Mouse (Mus musculus) erythroblast, adult 5-6 weeks (primary cell): ENCODE measurements at regions not wholly inside any gene's neighbourhood (a gene's known extent, or its start where the extent isn't known, plus 50 kb on each side); places are given as distances from the start of the nearest gene placed in this dataset.

Source experiments
- ATAC-seq: replicated peaks from 2 replicates; pipeline ENCODE4 v1.8.0; 2016; ENCODE audit warnings: moderate number of reproducible peaks, mild to moderate bottlenecking, moderate TSS enrichment, inconsistent platforms; ENCODE audit not compliant: poor library complexity, low FRiP score, severe bottlenecking

DNA sequence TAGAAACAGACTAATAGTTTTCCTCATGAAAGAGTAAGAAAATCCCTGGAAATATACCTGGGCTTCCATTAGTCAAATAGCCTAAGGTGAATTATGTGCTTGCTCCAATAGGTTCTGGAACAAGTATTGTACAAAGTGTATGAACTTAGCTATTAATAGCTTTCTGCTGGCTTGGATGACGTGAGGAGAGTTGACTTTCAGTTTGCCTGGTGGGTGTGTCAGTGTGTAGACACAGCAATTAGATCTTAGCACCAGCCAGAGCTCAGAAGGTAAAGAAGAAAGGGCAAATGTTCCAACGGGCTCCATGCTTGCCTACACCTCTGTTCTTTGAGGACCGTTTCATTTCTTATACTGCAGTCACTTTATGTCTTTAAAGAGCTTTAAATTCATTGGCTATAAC, 654.8 kb upstream of the Mef2c start:
- no peak for ATAC-seq

DNA sequence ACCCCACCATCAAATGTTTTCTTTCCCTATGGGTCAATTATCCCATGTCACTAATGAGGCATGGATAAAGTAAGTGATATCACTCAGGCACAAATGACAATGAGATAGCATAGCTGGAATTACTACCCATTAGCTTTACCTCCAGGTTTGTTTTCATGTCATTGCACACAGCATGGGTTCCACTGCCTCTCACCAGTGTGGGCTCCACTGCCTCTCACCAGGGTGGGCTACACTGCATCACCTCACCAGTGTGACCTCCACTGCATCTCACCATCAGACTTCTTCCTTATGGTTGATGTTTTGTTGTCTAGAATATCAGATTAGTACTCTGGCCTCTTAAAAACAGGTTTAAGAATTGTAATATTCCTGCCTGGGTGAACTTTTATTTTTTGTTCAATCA, 634.0 kb upstream of the Mef2c start:
- ATAC-seq = no peak

- ATAC-seq = no peak
Measured at GRCm38 (mm10) chr13:82874091-82874490, 629.7 kb upstream of the Mef2c start.

GRCm38 (mm10) chr13:82883368-82883767, 620.5 kb upstream of the Mef2c start:
- no peak for ATAC-seq

GRCm38 (mm10) chr13:82888755-82889154, 615.1 kb upstream of the Mef2c start:
- ATAC-seq = no peak

- no peak for ATAC-seq
Measured at GRCm38 (mm10) chr13:82892731-82893130, 611.1 kb upstream of the Mef2c start.

GRCm38 (mm10) chr13:82899686-82900085, 604.1 kb upstream of the Mef2c start:
- ATAC-seq = no peak

- ATAC-seq = no peak
Measured at GRCm38 (mm10) chr13:82902160-82902559, 601.7 kb upstream of the Mef2c start.

GRCm38 (mm10) chr13:82903637-82904036, 600.2 kb upstream of the Mef2c start:
- no peak for ATAC-seq

GRCm38 (mm10) chr13:82907689-82908088, 596.1 kb upstream of the Mef2c start:
- ATAC-seq = no peak

DNA sequence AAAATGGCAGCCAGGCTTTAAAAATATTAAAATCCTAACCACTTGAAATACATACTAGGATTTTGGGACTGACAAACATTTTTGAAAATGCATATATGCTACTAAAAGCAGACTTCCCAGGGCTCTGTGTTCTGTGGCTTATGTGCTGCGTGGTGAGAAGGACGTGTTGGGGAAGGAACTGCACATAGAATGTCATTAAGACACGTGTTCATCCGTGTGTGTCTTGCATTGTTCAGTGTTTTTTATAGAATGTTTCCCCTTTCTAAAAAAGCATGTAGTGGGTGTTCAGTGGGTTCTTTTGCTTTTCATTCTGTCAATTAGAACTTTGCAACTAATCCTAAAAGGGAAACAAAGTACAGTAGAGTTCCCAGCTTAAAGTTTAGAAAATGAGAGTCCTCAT, 594.7 kb upstream of the Mef2c start:
- ATAC-seq = no peak

DNA sequence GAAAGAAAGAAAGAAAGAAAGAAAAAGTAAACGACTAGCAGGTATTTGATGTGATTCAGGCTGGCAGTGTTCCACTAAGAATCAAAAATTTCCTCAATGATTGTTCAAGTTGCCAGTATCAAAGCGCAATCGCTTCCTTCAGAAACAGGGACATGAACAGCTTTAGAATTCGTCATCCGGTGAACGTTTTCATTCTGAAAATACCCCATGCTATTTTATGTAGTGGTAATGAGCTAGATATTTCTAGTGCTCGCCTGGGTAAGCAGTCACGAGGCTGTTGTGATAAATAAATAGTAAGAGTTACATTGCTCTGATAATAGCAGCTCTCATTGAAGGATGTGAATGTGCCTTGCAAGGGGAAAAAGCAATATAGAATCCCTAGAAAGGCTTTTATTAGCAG, 591.0 kb upstream of the Mef2c start:
- ATAC-seq = no peak

DNA sequence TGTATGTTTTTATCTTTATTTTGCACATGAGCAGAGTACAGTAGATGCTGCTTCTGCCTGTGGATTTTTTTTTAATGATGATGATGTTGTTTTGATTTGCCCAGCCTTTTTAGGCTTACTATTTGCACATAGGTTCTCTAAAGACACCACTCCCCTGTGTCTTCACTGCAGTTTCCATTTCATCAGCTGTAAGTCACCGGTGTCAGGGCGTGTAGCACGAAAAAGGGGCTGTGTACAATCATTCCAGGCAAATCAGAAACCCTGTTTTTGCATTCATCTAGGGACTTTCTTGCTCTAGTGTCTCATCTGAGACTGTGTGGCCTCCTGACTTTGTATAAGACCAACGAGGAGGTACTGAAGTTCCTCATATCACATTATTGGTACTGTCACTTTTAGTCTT, 588.6 kb upstream of the Mef2c start:
- ATAC-seq = no peak

DNA sequence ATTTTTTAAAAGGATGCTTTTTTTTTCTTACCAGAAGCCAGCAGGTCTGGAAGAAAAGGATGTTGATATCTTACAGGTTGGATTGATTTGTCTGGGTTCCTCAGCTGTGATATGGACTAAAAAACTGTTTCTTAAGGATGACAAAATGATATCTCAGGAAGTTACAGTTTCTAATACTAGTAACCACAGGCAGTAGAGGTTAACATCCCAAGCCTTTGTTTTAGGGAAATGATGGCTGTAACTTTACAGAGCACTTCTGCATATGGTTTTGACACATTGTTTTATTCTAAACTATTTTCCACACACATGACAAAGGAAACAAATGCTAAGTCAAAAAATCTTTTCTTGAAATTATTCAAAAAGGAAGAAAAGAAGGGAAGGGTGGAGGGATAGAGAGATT, 573.8 kb upstream of the Mef2c start:
- no peak for ATAC-seq

- no peak for ATAC-seq
Measured at GRCm38 (mm10) chr13:82937856-82938255, 566.0 kb upstream of the Mef2c start.

DNA sequence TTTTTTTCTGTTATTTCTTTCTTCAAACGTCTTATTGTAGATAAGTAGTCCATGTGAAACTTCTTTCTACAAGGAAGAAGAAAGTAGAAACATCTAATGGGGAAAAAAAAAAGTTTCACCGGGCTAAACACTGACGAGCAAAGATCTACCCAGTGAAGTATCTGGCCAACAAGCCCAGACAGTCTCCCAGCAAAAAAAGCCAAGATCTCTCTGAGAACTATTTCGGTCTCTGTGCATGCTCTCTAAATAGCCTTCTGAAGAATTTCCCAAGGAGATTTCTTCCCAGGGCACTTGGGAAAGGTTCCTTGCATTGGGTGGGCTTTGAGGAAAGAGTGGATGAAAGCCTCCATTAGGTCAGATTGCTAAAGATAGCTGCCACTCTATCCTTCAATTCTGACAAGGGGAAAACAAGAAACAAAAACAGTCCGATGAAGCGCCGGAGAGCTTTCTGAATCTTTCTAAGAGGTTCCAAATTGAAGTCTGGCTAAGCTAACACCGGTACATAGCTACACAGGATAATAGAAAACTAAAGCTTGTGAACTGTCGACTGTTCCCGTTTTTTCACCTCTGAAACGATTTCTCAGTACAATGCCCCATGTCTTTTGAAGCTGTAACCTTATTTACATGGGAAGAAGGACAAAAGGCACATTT, 561.0 kb upstream of the Mef2c start:
- no peak for ATAC-seq

DNA sequence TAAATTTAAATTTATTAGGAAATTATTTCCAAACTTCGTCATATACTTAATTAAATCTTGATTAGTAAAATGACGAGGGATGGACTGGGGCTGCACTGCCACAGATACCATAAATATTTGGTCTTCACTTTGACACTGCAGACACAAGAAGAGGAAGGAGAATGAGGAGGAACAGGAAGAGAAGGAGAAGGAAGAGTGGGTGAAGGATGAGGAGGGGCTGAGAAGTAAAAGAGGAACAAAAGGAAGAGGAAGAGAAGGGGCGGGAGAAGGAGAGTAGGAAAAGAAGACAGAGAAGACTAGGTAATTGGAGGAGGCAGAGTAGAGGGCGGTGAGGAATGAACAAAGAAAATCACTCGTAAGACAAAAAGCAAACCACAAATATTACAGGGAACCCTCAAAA, 556.9 kb upstream of the Mef2c start:
- ATAC-seq = no peak

GRCm38 (mm10) chr13:82949541-82949940, 554.3 kb upstream of the Mef2c start:
- no peak for ATAC-seq

GRCm38 (mm10) chr13:82962333-82962732, 541.5 kb upstream of the Mef2c start:
- no peak for ATAC-seq

DNA sequence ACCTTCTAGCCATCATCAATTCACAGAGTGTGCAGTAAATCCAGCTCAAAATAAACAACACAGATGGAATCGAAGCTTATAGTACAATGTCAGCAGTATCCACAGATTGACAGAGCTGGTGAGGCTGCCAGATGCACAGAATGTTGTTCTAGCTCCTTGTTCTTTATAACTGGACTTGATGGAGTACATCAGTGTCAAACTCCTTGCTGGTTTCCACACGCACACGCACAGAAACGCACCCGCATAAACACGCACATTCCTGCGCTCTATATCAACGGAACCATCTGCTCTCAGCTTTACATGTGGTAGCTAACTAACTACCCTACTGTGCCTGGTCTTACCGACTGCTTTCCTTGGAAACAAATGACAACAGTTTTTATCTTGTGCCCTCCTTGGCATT, 532.1 kb upstream of the Mef2c start:
- ATAC-seq = no peak

- ATAC-seq = no peak
Measured at GRCm38 (mm10) chr13:82974210-82974811, 529.5 kb upstream of the Mef2c start.

DNA sequence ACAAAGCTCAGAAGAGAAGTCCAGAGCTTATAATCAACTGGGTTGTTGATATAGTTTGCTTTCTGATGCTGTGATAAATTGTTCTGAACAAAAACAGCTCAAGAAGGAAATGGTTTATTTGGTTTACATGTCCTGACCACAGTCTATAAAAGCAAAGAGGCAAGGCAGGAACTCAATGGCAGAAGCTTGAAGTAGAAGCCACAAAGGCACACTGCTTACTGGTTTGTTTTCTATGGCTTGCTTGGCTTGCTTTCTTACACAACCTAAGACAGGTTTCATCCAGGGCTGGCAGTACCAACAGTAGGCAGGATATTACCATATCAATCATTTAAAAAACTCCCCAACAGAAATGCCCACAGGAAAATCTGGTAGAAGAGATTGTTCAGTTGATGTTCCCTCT, 502.7 kb upstream of the Mef2c start:
- ATAC-seq = no peak
